Mouse (Mus musculus): ENCODE data around the gene 9130213A22Rik. TPM values are rescaled to one million over a fixed set of nuclear protein-coding genes. Genes with fewer than 3 reads are reported as not detected.

9130213A22Rik gene
- polyA plus RNA-seq, 1 experiment from 2014 or later = 0.14 TPM

DNA sequence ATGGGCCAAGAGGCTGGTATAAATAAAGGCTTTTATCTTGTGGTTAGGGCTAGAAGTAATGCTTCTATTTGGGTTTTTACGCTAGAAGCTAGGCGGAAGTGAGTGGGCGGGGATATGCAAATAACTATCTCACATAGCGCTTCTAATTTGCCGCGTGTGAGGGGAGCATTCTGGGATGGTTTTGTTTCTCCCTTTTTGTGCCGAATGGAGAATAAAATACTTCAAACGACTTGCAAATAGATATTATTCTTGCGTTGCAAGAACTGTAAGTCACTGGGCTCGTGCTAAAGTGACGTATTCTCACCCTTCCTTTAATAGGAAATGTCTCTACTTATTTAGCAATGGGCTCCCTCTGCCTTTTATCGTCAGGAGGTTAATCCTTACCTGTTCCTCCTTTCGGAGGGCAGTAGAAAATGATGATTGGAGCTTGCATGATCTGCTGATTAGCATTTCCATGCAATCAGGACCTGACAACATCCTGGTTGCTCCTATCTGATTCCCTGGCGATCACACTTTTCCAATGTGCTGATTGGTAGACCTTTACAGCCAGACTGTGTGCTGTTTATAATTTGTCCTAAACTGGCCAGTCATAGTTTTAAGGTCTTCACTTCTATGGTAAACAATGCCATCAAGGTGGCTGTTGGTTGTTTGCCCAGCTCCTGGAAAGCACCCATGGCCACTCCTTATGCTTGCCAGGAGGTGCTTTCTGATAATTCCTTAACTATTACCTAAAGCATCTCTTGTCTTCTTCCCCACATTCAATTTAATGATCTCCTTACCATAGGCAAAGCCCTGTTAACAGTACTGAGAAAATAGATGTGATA, 49.1 kb downstream of the 9130213A22Rik start:
- WGBS = under 1% methylated on average over 14 of the region's 14 CpGs
- Histone ChIP-seq H3K4me2 (ENCODE audit: low read length) (peak overlapping the region; percentile 77), H3K4me3 (ENCODE audit: low read depth, low read length) (peak overlapping the region; percentile 29), H3K4me1 (ENCODE audit: control insufficient read depth, insufficient read depth, low read length) (peaks cover 6% of the 10 kb centered on the region; the same call in 1 of the 2 replicates), H3K9ac (ENCODE audit: low read length) (peak overlapping the region; percentile 69), H3K27me3 (replicated peaks; ENCODE audit: control insufficient read depth, insufficient read depth, low read length) (no peaks in the 10 kb centered on the region), H3K27ac (ENCODE audit: low read depth, low read length) (peak overlapping the region; percentile 93), H3K36me3 (ENCODE audit: control insufficient read depth, insufficient read depth, low read length) (no peaks in the 10 kb centered on the region), H3K9me3 (replicated peaks; ENCODE audit: control insufficient read depth, low read length) (no peaks in the 10 kb centered on the region)
- peak; percentile 97 for DNase-seq (ENCODE audit: low spot score)
- ATAC-seq = peak; percentile 79

- Histone ChIP-seq H3K9me3 (replicated peaks; ENCODE audit: control insufficient read depth, low read length) (no peaks in the 10 kb centered on the region), H3K27me3 (replicated peaks; ENCODE audit: control insufficient read depth, insufficient read depth, low read length) (no peaks in the 10 kb centered on the region), H3K4me2 (ENCODE audit: low read length) (peak overlapping the region; percentile 77), H3K27ac (ENCODE audit: low read depth, low read length) (peak overlapping the region; percentile 93), H3K9ac (ENCODE audit: low read length) (peak overlapping the region; percentile 69), H3K4me3 (ENCODE audit: low read depth, low read length) (peak overlapping the region; percentile 29), H3K36me3 (ENCODE audit: control insufficient read depth, insufficient read depth, low read length) (no peaks in the 10 kb centered on the region), H3K4me1 (ENCODE audit: control insufficient read depth, insufficient read depth, low read length) (peaks cover 6% of the 10 kb centered on the region; the same call in 1 of the 2 replicates)
- ATAC-seq (no peak), DNase-seq (ENCODE audit: low spot score) (no peak)
- 9% methylated on average over 9 of the region's 9 CpGs for WGBS
Observed at GRCm38 (mm10) chr11:69072666-69073064, 49.7 kb downstream of the 9130213A22Rik start.

DNA sequence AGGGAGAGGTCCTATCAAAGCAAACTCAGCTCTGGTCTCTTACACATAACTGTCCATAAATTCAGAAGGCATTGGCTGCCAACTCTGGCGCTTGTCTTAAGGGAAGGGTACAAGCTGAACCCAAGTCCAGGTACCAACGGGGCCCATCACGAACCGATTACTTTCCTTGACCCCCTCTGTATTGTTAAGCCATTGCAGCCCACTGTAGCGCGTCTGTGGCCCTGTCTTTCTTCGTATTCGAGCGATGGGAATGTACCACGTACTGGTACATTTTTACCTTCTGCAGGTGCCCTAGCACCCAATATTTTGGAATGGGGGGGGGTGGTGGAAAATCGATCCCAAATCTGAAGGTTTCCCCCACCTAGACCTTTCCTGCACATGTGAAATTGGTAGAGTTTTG, 50.2 kb downstream of the 9130213A22Rik start:
- Histone ChIP-seq H3K9ac (ENCODE audit: low read length) (peak overlapping the region; percentile 69), H3K36me3 (ENCODE audit: control insufficient read depth, insufficient read depth, low read length) (no peaks in the 10 kb centered on the region), H3K27ac (ENCODE audit: low read depth, low read length) (peak overlapping the region; percentile 93), H3K4me3 (ENCODE audit: low read depth, low read length) (peak overlapping the region; percentile 29), H3K4me2 (ENCODE audit: low read length) (peak overlapping the region; percentile 77), H3K27me3 (replicated peaks; ENCODE audit: control insufficient read depth, insufficient read depth, low read length) (no peaks in the 10 kb centered on the region), H3K4me1 (ENCODE audit: control insufficient read depth, insufficient read depth, low read length) (peaks cover 6% of the 10 kb centered on the region; the same call in 1 of the 2 replicates), H3K9me3 (replicated peaks; ENCODE audit: control insufficient read depth, low read length) (no peaks in the 10 kb centered on the region)
- no peak for DNase-seq (ENCODE audit: low spot score)
- WGBS = 79% methylated on average over 11 of the region's 11 CpGs
- no peak for ATAC-seq

GRCm38 (mm10) chr11:69071262-69071661, 51.1 kb downstream of the 9130213A22Rik start:
- Histone ChIP-seq H3K4me1 (ENCODE audit: control insufficient read depth, insufficient read depth, low read length) (peaks cover 10% of the 10 kb centered on the region; the same call in 1 of the 2 replicates), H3K27me3 (replicated peaks; ENCODE audit: control insufficient read depth, insufficient read depth, low read length) (no peaks in the 10 kb centered on the region), H3K27ac (ENCODE audit: low read depth, low read length) (peak overlapping the region; percentile 75; the same call in 1 of the 2 replicates), H3K36me3 (ENCODE audit: control insufficient read depth, insufficient read depth, low read length) (no peaks in the 10 kb centered on the region), H3K4me2 (ENCODE audit: low read length) (peak overlapping the region; percentile 77), H3K9ac (ENCODE audit: low read length) (peak overlapping the region; percentile 80), H3K9me3 (replicated peaks; ENCODE audit: control insufficient read depth, low read length) (no peaks in the 10 kb centered on the region), H3K4me3 (ENCODE audit: low read depth, low read length) (peak overlapping the region; percentile 48)
- 22% methylated on average over 9 of the region's 9 CpGs for WGBS
- no peak for ATAC-seq
- DNase-seq (ENCODE audit: low spot score) = no peak

DNA sequence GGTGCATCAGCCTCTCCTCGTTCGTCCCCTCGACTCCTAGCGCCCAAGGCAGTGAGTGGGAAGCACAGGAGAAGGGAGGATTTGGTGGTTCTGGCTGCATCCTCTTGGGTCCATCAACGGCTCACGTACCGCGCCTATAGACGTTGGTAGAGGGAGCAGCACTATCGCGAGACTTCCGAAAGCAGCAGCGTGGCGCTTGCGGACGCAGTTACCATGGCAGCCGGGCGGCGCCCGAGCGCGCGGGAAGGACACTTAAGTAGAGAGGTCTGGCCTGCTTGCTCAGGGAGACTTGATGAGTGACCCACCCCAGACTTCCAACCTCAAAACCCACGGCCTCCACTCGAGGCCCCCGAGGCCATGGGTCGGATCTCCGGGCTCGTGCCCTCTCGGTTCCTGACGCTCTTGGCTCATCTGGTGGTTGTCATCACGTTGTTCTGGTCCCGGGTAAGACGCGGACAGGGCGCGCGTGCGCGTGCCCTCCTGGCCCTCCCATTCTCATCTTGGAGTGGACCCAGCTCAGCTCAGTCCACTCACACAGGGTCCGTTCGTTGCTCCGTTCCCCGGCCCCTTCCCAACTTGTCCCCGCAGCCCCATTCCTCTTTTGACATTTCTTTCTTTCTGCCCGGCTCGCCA, 51.7 kb downstream of the 9130213A22Rik start, which contains the start of gene Tmem107:
Tmem107 (plus strand) TSS at position 217 of the 633 bp plus-strand sequence.
- Histone ChIP-seq H3K9ac (ENCODE audit: low read length) (peak within 1 kb of the TSS; percentile 80), H3K9me3 (replicated peaks; ENCODE audit: control insufficient read depth, low read length) (no peaks in the 10 kb centered on the region), H3K4me1 (ENCODE audit: control insufficient read depth, insufficient read depth, low read length) (peaks cover 13% of the 10 kb centered on the region; the same call in 1 of the 2 replicates), H3K36me3 (ENCODE audit: control insufficient read depth, insufficient read depth, low read length) (no peaks in the 10 kb centered on the region), H3K4me2 (ENCODE audit: low read length) (peak within 1 kb of the TSS; percentile 77), H3K27me3 (replicated peaks; ENCODE audit: control insufficient read depth, insufficient read depth, low read length) (no peaks in the 10 kb centered on the region), H3K27ac (ENCODE audit: low read depth, low read length) (peak within 1 kb of the TSS; percentile 75), H3K4me3 (ENCODE audit: low read depth, low read length) (peak within 1 kb of the TSS; percentile 48)
- ATAC-seq = peak; percentile 88
- DNase-seq (ENCODE audit: low spot score) = peak; percentile 98
- under 1% methylated on average over 40 of the region's 47 CpGs for WGBS

DNA sequence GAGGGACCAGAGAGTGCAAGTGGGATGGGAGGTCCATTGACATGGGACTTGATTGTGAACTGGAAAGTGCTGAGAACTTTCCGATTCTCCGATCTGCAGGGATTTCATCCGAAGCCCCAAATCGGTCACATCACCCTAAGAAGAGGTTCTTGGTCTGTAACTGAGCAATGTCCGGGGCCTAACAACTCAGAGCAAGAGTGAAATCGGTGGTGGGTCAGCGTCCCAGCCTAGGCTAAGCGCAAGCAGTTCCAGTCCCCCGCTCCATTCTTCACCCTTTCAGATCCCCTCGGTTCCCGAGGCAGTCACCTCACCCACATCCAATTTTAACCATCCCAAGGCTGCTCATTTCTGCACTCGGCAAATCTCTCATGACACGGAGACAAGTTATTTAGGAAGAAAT, 52.3 kb downstream of the 9130213A22Rik start:
- no peak for DNase-seq (ENCODE audit: low spot score)
- Histone ChIP-seq H3K9ac (ENCODE audit: low read length) (peak overlapping the region; percentile 80), H3K9me3 (replicated peaks; ENCODE audit: control insufficient read depth, low read length) (no peaks in the 10 kb centered on the region), H3K27me3 (replicated peaks; ENCODE audit: control insufficient read depth, insufficient read depth, low read length) (no peaks in the 10 kb centered on the region), H3K4me2 (ENCODE audit: low read length) (peak overlapping the region; percentile 77), H3K4me1 (ENCODE audit: control insufficient read depth, insufficient read depth, low read length) (peaks cover 13% of the 10 kb centered on the region; the same call in 1 of the 2 replicates), H3K27ac (ENCODE audit: low read depth, low read length) (peak overlapping the region; percentile 75), H3K36me3 (ENCODE audit: control insufficient read depth, insufficient read depth, low read length) (no peaks in the 10 kb centered on the region), H3K4me3 (ENCODE audit: low read depth, low read length) (peak overlapping the region; percentile 48)
- ATAC-seq = no peak
- WGBS = under 1% methylated on average over 13 of the region's 13 CpGs

Other genes starting within 250 kb of the 9130213A22Rik start
- gene Rnf222, start 234.0 kb downstream of the 9130213A22Rik start, polyA plus RNA-seq (2014; fragmentation: Nextera tagmentation; extraction: Ambion mirVana) = not detected in 2 replicates
- 673 and 871 TPM in 2 replicates for gene Rpl26, start 221.0 kb downstream of the 9130213A22Rik start, polyA plus RNA-seq (2014; fragmentation: Nextera tagmentation; extraction: Ambion mirVana)
- gene Odf4, start 195.5 kb downstream of the 9130213A22Rik start, polyA plus RNA-seq (2014; fragmentation: Nextera tagmentation; extraction: Ambion mirVana) = 0.23 TPM in 1 of 2 replicates, not detected in the other
- gene Arhgef15, start 165.1 kb downstream of the 9130213A22Rik start, polyA plus RNA-seq (2014; fragmentation: Nextera tagmentation; extraction: Ambion mirVana) = 5.8 and 6.3 TPM in 2 replicates
- 0.75 and 1.2 TPM in 2 replicates for gene Slc25a35, start 154.5 kb downstream of the 9130213A22Rik start, polyA plus RNA-seq (2014; fragmentation: Nextera tagmentation; extraction: Ambion mirVana)
- 35.2 and 43.5 TPM in 2 replicates for gene Rangrf, start 147.4 kb downstream of the 9130213A22Rik start, polyA plus RNA-seq (2014; fragmentation: Nextera tagmentation; extraction: Ambion mirVana)
- 14.1 and 15.6 TPM in 2 replicates for gene Pfas, start 114.1 kb downstream of the 9130213A22Rik start, polyA plus RNA-seq (2014; fragmentation: Nextera tagmentation; extraction: Ambion mirVana)
- 43.4 and 56.1 TPM in 2 replicates for gene Ctc1, start 106.7 kb downstream of the 9130213A22Rik start, polyA plus RNA-seq (2014; fragmentation: Nextera tagmentation; extraction: Ambion mirVana)
- 69.2 and 74.0 TPM in 2 replicates for gene Aurkb, start 76.9 kb downstream of the 9130213A22Rik start, polyA plus RNA-seq (2014; fragmentation: Nextera tagmentation; extraction: Ambion mirVana)
- gene Borcs6, start 62.9 kb downstream of the 9130213A22Rik start, polyA plus RNA-seq (2014; fragmentation: Nextera tagmentation; extraction: Ambion mirVana) = 10.7 and 13.9 TPM in 2 replicates
- gene Tmem107, start 51.8 kb downstream of the 9130213A22Rik start, polyA plus RNA-seq (2014; fragmentation: Nextera tagmentation; extraction: Ambion mirVana) = 45.2 and 49.6 TPM in 2 replicates
- gene Vamp2, start 34.1 kb downstream of the 9130213A22Rik start, polyA plus RNA-seq (2014; fragmentation: Nextera tagmentation; extraction: Ambion mirVana) = 124 and 188 TPM in 2 replicates
- 6.8 and 11.6 TPM in 2 replicates for gene Per1, start 27.4 kb downstream of the 9130213A22Rik start, polyA plus RNA-seq (2014; fragmentation: Nextera tagmentation; extraction: Ambion mirVana)
- 0.23 and 0.24 TPM in 2 replicates for gene Hes7, start 2.2 kb downstream of the 9130213A22Rik start, polyA plus RNA-seq (2014; fragmentation: Nextera tagmentation; extraction: Ambion mirVana)
- 0.94 and 2.1 TPM in 2 replicates for gene Aloxe3, start 3.3 kb upstream of the 9130213A22Rik start, polyA plus RNA-seq (2014; fragmentation: Nextera tagmentation; extraction: Ambion mirVana)
- gene Alox12b, start 34.4 kb upstream of the 9130213A22Rik start, polyA plus RNA-seq (2014; fragmentation: Nextera tagmentation; extraction: Ambion mirVana) = 0.15 TPM in 1 of 2 replicates, not detected in the other
- 0.08 TPM in 1 of 2 replicates, not detected in the other for gene Alox8, start 75.3 kb upstream of the 9130213A22Rik start, polyA plus RNA-seq (2014; fragmentation: Nextera tagmentation; extraction: Ambion mirVana)
- gene Gucy2e, start 114.4 kb upstream of the 9130213A22Rik start, polyA plus RNA-seq (2014; fragmentation: Nextera tagmentation; extraction: Ambion mirVana) = 0.35 and 0.41 TPM in 2 replicates
- gene Cntrob, start 201.2 kb upstream of the 9130213A22Rik start, polyA plus RNA-seq (2014; fragmentation: Nextera tagmentation; extraction: Ambion mirVana) = 13.9 and 18.9 TPM in 2 replicates
- 188 and 243 TPM in 2 replicates for gene Trappc1, start 201.4 kb upstream of the 9130213A22Rik start, polyA plus RNA-seq (2014; fragmentation: Nextera tagmentation; extraction: Ambion mirVana)
- 3.3 and 3.9 TPM in 2 replicates for gene Kcnab3, start 203.7 kb upstream of the 9130213A22Rik start, polyA plus RNA-seq (2014; fragmentation: Nextera tagmentation; extraction: Ambion mirVana)
- 126 and 146 TPM in 2 replicates for gene Rnf227, start 217.9 kb upstream of the 9130213A22Rik start, polyA plus RNA-seq (2014; fragmentation: Nextera tagmentation; extraction: Ambion mirVana)
- gene Chd3, start 246.8 kb upstream of the 9130213A22Rik start, polyA plus RNA-seq (2014; fragmentation: Nextera tagmentation; extraction: Ambion mirVana) = 70.3 and 77.3 TPM in 2 replicates